Mouse (Mus musculus): ENCODE measurements around the gene Tmem131l. TPM values are rescaled to one million over a fixed set of nuclear protein-coding genes. Genes with fewer than 3 reads are reported as not detected.
A peak's percentile ranks its signal among the peaks of the same experiment; 100 is the strongest.
"Not testable (repeated sequence)": the region's sequence is repeated elsewhere in the genome, so short reads cannot be mapped to it uniquely, and the experiment has no call there.

Gene Tmem131l
- total RNA-seq, 2 experiments from 2014 or later: 18.2 to 18.6 TPM

- not testable (repeated sequence) for DNase-seq (ENCODE audit: low spot score in 2 of 2)
These were observed 167.1 kb downstream of the Tmem131l start for GRCm38 (mm10) chr3:83872853-83873252.

- not testable (repeated sequence) for DNase-seq (ENCODE audit: low spot score in 2 of 2)
These were observed 168.0 kb downstream of the Tmem131l start for GRCm38 (mm10) chr3:83871962-83872361.

DNA sequence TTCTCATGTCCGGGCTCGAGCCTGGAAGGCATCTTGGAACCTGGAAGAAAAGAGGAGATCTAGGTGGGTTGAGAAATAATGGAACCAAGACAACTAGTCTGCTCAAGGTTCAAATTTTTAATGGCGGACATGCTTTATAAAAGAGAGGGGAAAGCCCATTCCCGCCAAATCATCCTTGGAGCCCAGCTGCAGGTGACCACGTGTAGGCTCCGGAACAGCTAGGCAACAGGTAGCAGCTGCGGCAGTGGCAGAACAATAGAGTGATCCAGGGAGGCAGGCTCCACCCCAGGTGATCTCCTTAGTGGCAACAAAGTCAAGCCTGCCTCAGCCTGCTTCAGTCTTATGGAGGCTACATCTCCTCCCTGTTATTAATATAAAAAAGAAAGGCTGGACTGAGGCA, 168.4 kb downstream of the Tmem131l start:
- not testable (repeated sequence) for DNase-seq (ENCODE audit: low spot score in 2 of 2)

DNA sequence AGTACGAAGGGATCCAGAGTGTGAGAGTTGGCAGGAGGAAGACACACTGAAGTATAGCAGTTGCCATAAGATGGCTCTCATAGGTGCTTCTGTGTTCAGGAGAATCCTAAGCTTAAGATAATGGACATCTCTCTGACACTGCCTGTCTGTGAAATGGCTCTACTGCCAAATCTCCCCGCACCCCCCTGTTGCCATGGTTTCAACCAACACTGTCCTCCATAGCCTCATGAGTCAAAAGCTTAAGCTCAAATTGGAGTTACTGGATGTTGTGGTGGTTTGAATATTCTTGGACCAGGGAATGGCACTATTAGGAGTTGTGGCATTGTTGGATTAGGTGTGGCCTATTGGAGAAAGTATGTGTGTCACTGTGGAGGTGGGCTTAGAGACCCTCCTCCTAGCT, 170.2 kb downstream of the Tmem131l start:
- no peak for DNase-seq (ENCODE audit: low spot score in 2 of 2)

DNA sequence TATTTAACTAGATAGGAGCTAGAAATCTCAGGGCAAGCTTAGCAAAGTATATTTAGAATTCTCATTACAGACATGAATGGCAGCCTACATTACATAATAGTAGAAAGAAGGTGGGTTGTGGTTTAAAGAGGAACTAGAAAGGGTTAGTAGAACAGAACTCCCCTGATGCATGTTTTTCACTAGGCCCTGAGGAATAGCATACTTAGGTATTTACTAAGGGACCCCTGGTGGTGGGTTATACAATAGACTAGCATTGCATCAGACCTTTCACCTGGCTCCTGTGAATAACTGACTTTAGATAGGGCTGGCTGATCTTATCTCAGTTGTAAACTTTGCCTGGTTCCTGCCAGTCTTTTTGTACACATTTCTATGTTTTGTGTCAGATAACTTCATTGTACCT, 172.9 kb downstream of the Tmem131l start:
- not testable (repeated sequence) for DNase-seq (ENCODE audit: low spot score in 2 of 2)

- DNase-seq (ENCODE audit: low spot score in 2 of 2): no peak
These were observed 174.8 kb downstream of the Tmem131l start for GRCm38 (mm10) chr3:83865216-83865615.

GRCm38 (mm10) chr3:83864064-83864548, 175.9 kb downstream of the Tmem131l start:
- DNase-seq (ENCODE audit: low spot score in 2 of 2): no peak

- DNase-seq (ENCODE audit: low spot score in 2 of 2): peak; percentile 40 to 56
These were observed 177.0 kb downstream of the Tmem131l start for GRCm38 (mm10) chr3:83862956-83863355.

- DNase-seq (ENCODE audit: low spot score in 2 of 2): no peak
These were observed 180.4 kb downstream of the Tmem131l start for GRCm38 (mm10) chr3:83859595-83859994.

GRCm38 (mm10) chr3:83859071-83859470, 180.9 kb downstream of the Tmem131l start:
- DNase-seq (ENCODE audit: low spot score in 2 of 2): no peak

DNA sequence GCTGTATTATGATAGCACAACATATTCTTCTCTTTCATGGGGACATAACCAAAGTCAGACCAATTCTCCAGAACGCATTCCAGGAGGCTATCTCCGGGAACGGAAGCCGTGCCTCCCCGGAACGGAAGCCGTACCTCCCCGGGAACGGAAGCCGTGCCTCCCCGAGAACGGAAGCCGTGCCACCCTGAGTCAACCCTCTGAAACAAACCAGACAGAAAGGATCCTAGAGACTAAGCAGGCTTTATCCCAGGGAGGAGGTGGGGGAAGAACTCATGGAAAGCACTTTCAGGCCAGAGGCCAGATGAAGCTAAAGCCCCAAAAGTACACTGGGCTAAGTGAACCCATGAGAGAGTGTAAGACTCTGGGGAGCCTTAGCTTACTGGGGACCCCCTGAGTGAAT, 182.4 kb downstream of the Tmem131l start:
- DNase-seq (ENCODE audit: low spot score in 2 of 2): no peak

- no peak for DNase-seq (ENCODE audit: low spot score in 2 of 2)
These were observed 184.3 kb downstream of the Tmem131l start for GRCm38 (mm10) chr3:83855643-83856042.

DNA sequence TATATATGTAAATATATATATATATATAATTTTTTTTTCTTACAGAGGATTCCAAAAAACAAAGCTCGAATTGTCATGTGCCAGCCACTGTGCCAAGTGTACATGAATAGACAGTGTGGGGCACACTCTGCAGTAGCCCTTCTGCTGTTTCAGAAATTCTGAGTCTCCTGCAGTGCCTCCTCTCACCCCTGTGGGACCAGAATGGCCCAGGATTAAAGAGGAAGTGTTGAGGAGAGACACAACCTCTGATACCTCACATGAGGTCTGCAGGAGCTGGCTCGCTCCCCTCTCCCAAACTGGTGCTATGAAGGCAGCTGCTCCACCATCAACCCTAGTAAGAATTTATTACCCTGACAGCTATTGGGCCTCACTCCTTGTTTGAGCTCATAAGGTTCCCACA, 190.6 kb downstream of the Tmem131l start:
- no peak for DNase-seq (ENCODE audit: low spot score in 2 of 2)

Other genes starting within 250 kb of the Tmem131l start
- under 1 TPM; 0.77 to 0.84 TPM for gene Tlr2, start 198.4 kb downstream of the Tmem131l start, total RNA-seq (2021)
- 1 to 10 TPM in 1 of 2 experiments, under 1 TPM in 1; 0.86 to 1.4 TPM for gene Mnd1, start 115.6 kb upstream of the Tmem131l start, total RNA-seq (2021)
- not detected for gene Gm6525, start 133.9 kb upstream of the Tmem131l start, total RNA-seq (2021)